In the genomic region with DNA sequence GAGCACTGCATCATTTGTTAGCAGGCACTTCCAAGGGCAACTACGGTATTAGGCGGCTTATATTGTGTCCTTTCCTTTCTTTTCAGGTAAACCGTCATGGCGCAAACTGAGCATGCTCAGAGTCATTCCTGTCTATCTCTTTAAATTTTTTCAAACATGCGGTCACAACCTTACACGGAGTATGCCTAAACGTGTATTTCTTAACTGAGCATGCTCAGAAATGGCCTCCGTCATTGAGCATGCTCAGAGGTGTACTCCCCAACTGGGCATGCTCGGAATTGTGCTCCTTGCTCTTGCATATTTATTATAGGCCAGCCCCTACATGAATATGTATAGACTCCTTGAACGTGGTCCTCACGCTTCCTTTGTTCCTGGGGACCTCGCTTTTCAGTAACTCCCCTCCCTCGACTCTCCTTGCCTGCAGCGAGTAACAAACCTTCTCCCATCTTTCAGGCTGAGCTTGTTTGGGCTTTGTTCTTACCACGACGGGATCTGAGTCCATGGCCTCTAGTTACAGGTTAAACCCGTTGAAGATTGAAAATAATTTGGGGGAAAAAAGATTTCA, we compare ENCODE assay signal across 8 mouse cellular contexts. TPM values are rescaled to one million over a fixed set of nuclear protein-coding genes. Genes with fewer than 3 reads are reported as not detected.
DNase-seq lines count a peak whose midpoint lies in the region; ATAC-seq and TF ChIP-seq lines count a peak whose summit lies in the region.

No protein-coding gene starts in this region.

- no peaks in the 10 kb centered on the region for H3K36me3 ChIP-seq in intestine, embryonic 16.5 days (ENCODE audit: control insufficient read depth, insufficient read depth, low read length)
- no peaks in the 10 kb centered on the region for H3K36me3 ChIP-seq in small intestine, adult 2 months (ENCODE audit: control insufficient read depth, insufficient read depth, low read length)

- H3K9ac ChIP-seq in intestine, embryonic 16.5 days (ENCODE audit: low read depth, low read length) = peak overlapping the region; percentile 54

- H3K27ac ChIP-seq in intestine, embryonic 16.5 days (ENCODE audit: low read length) = peak overlapping the region; percentile 85
- peak overlapping the region; percentile 96 for H3K27ac ChIP-seq in small intestine, adult 2 months (ENCODE audit: insufficient read depth, low read depth, low read length)

- no peaks in the 10 kb centered on the region for H3K9me3 ChIP-seq in intestine, embryonic 16.5 days (ENCODE audit: control insufficient read depth, low read length)

- H3K4me1 ChIP-seq in intestine, embryonic 16.5 days (ENCODE audit: control insufficient read depth, insufficient read depth, low read length) = 0 out of 2 replicates have a peak, but pooled peaks cover 2% of the 10 kb centered on the region
- H3K4me1 ChIP-seq in small intestine, adult 2 months (ENCODE audit: control insufficient read depth, insufficient read depth, insufficient read length, low read length) = peaks cover 10% of the 10 kb centered on the region; the same call in 1 of the 2 replicates

- H3K4me3 ChIP-seq in intestine, embryonic 16.5 days (ENCODE audit: low read length) = peak overlapping the region; percentile 32
- H3K4me3 ChIP-seq in small intestine, adult 2 months (ENCODE audit: low read depth, low read length) = peak overlapping the region; percentile 77

- intact Hi-C loops in gastrocnemius, postnatal 36 days (cut with DNase I) = no loop called here
- intact Hi-C loops in left cerebral cortex, postnatal 25 days (cut with DNase I) = loop anchor here (1.0 to 5.0 kb wide), 3 partner anchors 50 to 287 kb away; partner anchors contain the start of gene Ddx3x

- H3K27me3 ChIP-seq in intestine, embryonic 16.5 days (replicated peaks; ENCODE audit: control insufficient read depth, insufficient read depth, low read length) = no peaks in the 10 kb centered on the region
- H3K27me3 ChIP-seq in small intestine, adult 2 months (ENCODE audit: control insufficient read depth, insufficient read depth, low read length) = no peaks in the 10 kb centered on the region

- 11% methylated on average over 17 of the region's 17 CpGs for WGBS in intestine, embryonic 16.5 days
- WGBS in small intestine, adult 2 months = 7% methylated on average over 17 of the region's 17 CpGs

- peak overlapping the region; percentile 57 for H3K4me2 ChIP-seq in intestine, embryonic 16.5 days (ENCODE audit: low read depth, low read length)

- TF ChIP-seq POLR2A in small intestine, adult 2 months (IDR thresholded peaks at IDR 0.05; ENCODE audit: low read depth, low read length) = no peak

- peak; percentile 64 for DNase-seq in ovary, postnatal 36 days (ENCODE audit: low spot score)
- no peak for DNase-seq in ovary, postnatal 10 days (ENCODE audit: low spot score)
- DNase-seq in embryo, embryonic 9.5 days (ENCODE audit: extremely low spot score) = peak; percentile 73
- DNase-seq in gastrocnemius, postnatal 36 days = peak; percentile 49 to 55
- DNase-seq in left cerebral cortex, postnatal 25 days (ENCODE audit: low spot score in 2 of 2) = peak; percentile 80 to 94
- DNase-seq in mesoderm, embryonic 11.5 days (ENCODE audit: low read depth, low spot score) = peak; percentile 93

- no peak for TF ChIP-seq CTCF in small intestine, adult 2 months (IDR thresholded peaks at IDR 0.05; ENCODE audit: extremely low read depth, insufficient read length, insufficient replicate concordance, low read depth, low read length)

- ATAC-seq in intestine, embryonic 16.5 days = peak; percentile 98

RNA-seq across cellular contexts. Expression of gene Ddx3x, which starts 50.1 kb away (rescaled TPM):
- 100 to 1,000 TPM in 1 of 2 experiments, 10 to 100 TPM in 1; 91.8 to 165 TPM for total RNA-seq in gastrocnemius, postnatal 36 days (2021)
- polyA plus RNA-seq in intestine, embryonic 16.5 days (2015; fragmentation: Nextera tagmentation; extraction: Ambion mirVana) = 101 and 103 TPM in 2 replicates
- total RNA-seq in left cerebral cortex, postnatal 25 days (2021) = 100 to 1,000 TPM; 154 to 182 TPM
- polyA plus RNA-seq in small intestine, adult 2 months (2012; rRNA removed) = 3.1 and 6.8 TPM in 2 replicates
